Mouse (Mus musculus): ENCODE results near the gene Il1r1.

The Il1r1 gene

GRCm38 (mm10) chr1:40231116-40231515 lies 6.2 kb downstream of the Il1r1 start:
- DNase-seq (ENCODE audit: low read depth, low spot score) = no peak

DNA sequence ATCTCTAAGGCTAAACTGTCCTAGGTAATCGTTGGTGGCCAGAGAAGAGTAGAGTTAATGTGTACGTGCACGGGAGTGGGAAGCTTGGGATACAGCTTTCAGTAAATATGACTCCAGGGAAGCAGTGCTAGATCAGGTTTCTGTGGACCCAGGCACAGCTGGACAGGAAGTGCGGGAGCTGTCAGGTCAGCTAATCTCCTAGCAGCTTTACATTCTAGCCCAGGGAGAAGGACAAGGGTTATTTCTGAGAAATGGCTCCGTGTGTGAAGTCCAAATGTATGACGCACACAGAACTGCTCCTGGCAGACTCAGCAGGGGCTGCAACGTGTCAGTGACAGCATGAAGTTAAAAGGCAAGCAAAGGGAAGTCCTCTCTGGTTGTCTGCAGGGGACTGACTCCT lies 8.3 kb downstream of the Il1r1 start:
- peak; percentile 63 for DNase-seq (ENCODE audit: low read depth, low spot score)

GRCm38 (mm10) chr1:40233621-40234020 lies 8.7 kb downstream of the Il1r1 start:
- no peak for DNase-seq (ENCODE audit: low read depth, low spot score)

GRCm38 (mm10) chr1:40235597-40236249 lies 10.8 kb downstream of the Il1r1 start:
- no peak for DNase-seq (ENCODE audit: low read depth, low spot score)

GRCm38 (mm10) chr1:40236694-40237093 lies 11.8 kb downstream of the Il1r1 start:
- peak; percentile 32 for DNase-seq (ENCODE audit: low read depth, low spot score)

- DNase-seq (ENCODE audit: low read depth, low spot score) = no peak
Measured at GRCm38 (mm10) chr1:40237094-40237493, 12.2 kb downstream of the Il1r1 start.

DNA sequence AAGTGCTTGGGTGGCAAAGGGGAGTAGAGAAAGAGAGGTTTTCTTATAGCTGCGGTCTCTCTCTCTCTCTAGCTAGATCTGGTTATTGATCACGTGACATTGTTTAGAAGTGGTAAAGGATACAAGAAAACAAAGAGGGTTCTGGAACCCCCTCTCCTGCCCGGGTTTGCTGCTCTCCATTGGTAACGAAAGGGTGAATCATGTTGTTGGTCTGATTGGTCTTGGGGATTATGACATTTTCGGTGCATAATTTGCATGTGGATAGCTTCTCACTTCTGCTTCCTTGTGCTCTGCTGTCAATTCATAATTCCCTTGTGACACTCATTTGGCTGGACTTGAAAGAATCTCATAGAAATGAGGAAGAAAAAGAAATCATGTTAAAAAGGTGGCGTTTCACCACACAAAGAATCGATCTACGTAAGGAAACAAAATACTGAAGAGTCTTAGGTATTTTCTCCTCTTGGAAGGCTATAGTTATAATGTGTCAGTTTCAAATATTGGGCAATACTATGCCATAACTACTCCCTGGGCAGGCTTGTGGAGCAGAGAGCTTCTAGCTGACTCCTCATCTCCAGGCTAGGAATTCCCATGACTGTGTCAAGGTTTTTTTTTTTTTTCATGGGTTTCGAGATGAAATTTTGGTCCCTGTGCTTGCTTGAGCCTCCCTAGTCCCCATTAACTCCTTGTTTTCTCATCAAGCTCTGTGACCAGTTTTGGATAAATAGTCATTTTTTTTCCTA lies 15.6 kb downstream of the Il1r1 start:
- DNase-seq (ENCODE audit: low read depth, low spot score) = no peak

- no peak for DNase-seq (ENCODE audit: low read depth, low spot score)
Measured at GRCm38 (mm10) chr1:40242717-40243116, 17.8 kb downstream of the Il1r1 start.

- no peak for DNase-seq (ENCODE audit: low read depth, low spot score)
Measured at GRCm38 (mm10) chr1:40243561-40243998, 18.7 kb downstream of the Il1r1 start.

DNA sequence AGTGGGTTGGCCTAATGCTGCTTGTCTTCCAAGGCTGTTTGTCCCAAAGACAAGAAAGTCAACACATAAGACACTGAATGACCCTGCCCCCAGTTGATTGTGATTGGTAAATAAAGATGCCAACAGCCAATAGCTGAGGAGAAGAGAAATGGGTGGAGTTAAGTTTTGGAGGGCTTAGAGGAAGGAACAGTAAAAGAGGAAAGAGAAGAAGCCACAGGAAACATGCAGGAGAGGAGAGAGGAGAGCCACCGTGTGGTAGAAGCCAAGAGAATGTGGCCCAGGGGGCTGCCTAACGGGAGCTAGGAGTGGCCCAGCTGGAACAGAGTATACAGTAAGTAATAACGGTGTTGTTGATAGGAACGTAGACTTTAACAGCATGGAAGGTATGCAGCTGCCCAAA lies 25.5 kb downstream of the Il1r1 start:
- no peak for DNase-seq (ENCODE audit: low read depth, low spot score)

- DNase-seq (ENCODE audit: low read depth, low spot score) = no peak
Measured at GRCm38 (mm10) chr1:40252507-40252906, 27.6 kb downstream of the Il1r1 start.

DNA sequence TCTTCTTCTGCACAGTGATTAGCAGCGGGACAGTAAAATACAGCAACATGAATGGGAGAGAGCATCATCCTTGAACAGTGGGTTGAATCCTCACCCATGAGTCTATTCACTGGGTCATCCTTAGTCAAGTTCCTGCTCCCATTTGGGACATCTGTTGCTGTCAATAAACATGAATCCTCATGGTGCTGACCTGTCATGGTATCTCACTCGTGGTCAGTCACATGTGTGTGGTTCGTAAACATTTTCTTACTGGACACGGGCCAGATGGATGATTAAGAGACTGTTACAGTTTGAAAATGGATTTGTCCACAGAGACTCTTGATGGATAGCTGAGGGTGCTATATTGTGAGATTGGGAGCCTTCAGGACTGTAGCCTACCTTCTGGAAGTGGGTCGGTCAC lies 29.1 kb downstream of the Il1r1 start:
- no peak for DNase-seq (ENCODE audit: low read depth, low spot score)

GRCm38 (mm10) chr1:40254347-40255057 lies 29.6 kb downstream of the Il1r1 start:
- DNase-seq (ENCODE audit: low read depth, low spot score) = no peak

DNA sequence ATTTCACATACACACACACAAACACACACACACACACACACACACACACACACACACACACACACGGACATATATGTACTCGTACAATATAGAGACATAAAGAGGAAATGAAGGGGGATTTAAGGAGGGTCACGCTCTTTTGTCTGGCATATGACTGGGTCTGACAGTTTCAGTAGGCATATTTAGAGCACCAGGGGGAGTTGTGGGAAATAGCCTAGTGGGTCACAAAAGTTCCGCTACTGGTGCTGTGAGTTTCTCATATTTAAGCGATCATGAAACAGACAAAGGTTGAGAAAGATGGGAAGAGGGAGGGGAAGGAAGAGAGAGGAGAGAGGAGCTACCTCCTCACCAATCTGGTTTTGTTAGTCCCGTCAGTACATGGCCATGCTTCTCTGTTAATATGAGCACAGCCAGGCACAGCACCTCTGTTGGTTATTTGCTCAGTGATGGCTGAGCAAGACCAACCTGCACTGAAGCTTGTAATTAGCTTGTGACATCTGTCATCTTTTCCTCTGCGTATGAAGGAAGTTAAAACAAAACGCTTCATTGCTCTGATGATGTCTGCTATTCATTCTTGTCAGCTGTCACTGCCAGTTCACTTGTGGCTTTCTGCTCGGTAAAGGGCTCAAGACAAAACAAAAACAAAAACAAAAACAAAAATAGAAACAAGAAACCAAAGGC lies 37.7 kb downstream of the Il1r1 start:
- DNase-seq (ENCODE audit: low read depth, low spot score) = no peak

DNA sequence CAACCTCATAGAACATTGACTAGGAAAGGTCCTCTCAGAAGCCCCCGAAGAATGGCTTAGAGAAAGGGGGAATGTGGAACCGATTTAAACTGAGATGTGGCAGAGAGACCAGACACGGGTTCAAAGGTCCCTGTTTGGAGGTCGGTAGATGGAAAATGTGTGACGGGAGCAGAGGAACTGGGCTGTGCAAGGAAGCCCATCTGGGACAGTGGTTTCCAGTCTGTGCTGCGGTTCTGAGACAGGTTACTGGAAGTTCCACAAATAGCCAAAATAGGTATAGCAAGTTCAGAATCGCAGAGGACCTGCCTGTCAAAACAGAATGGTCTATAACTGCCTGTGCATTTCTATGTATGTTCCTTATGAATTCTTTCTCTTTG lies 38.2 kb downstream of the Il1r1 start:
- no peak for DNase-seq (ENCODE audit: low read depth, low spot score)

GRCm38 (mm10) chr1:40263679-40264078 lies 38.8 kb downstream of the Il1r1 start:
- no peak for DNase-seq (ENCODE audit: low read depth, low spot score)

- no peak for DNase-seq (ENCODE audit: low read depth, low spot score)
Measured at GRCm38 (mm10) chr1:40265301-40265835, 40.5 kb downstream of the Il1r1 start.

- DNase-seq (ENCODE audit: low read depth, low spot score) = peak; percentile 71
Measured at GRCm38 (mm10) chr1:40266431-40267260, 41.8 kb downstream of the Il1r1 start.

DNA sequence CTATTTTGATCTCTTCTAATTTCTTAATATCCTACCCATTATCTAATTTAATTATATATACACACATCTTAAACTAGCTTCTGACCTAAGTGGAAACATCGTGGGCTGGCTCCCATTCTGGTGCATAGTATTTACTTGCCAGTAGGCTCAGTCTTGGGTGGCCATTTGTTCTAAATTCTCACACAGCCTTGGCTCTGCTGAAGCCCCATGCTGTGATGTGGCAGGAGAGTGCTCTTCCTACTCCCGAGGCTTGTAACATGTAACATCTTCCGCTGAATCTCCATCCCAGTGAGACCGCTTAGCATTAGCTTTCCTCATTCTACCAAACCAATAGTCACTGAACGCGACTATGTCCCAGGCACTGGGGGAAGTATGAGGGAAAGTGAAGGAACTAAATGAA lies 43.0 kb downstream of the Il1r1 start:
- no peak for DNase-seq (ENCODE audit: low read depth, low spot score)

GRCm38 (mm10) chr1:40268536-40268935 lies 43.7 kb downstream of the Il1r1 start:
- no peak for DNase-seq (ENCODE audit: low read depth, low spot score)

GRCm38 (mm10) chr1:40270415-40270814 lies 45.5 kb downstream of the Il1r1 start:
- DNase-seq (ENCODE audit: low read depth, low spot score) = no peak

Measured in mesoderm, embryonic 11.5 days (tissue).